Mouse (Mus musculus): ENCODE measurements around the gene Ccl12. TPM values are rescaled to one million over a fixed set of nuclear protein-coding genes. Genes with fewer than 3 reads are reported as not detected.

Gene Ccl12
- total RNA-seq (2021): under 1 TPM in 1 of 2 experiments, not detected in 1; 0.75 TPM
- long read RNA-seq, experiment 1, partial matches to known transcripts: 0 of 2 reads
- long read RNA-seq, experiment 1, other reads (novel, unspliced or antisense): 0 of 2 reads
- long read RNA-seq, experiment 2: 0 reads

- intact Hi-C loops (cut with DNase I): no loop called here
- peak; percentile 2 to 14 for DNase-seq (ENCODE audit: low spot score in 2 of 2)
Observed at GRCm38 (mm10) chr11:82101529-82101928, at the start of gene Ccl12. Gene Ccl12 (plus strand): TSS chr11:82101845.

- intact Hi-C loops (cut with DNase I): no loop called here
- no peak for DNase-seq (ENCODE audit: low spot score in 2 of 2)
Observed at GRCm38 (mm10) chr11:82053849-82054248, 47.8 kb upstream of the Ccl12 start.

GRCm38 (mm10) chr11:82057646-82058045, 44.0 kb upstream of the Ccl12 start, which contains the start of gene Ccl11:
Gene Ccl11 (plus strand): TSS chr11:82057823.
- DNase-seq (ENCODE audit: low spot score in 2 of 2): peak; percentile 42 to 68
- intact Hi-C loops (cut with DNase I): no loop called here

GRCm38 (mm10) chr11:82062226-82062625, 39.4 kb upstream of the Ccl12 start:
- intact Hi-C loops (cut with DNase I): no loop called here

GRCm38 (mm10) chr11:82063454-82063853, 38.2 kb upstream of the Ccl12 start:
- intact Hi-C loops (cut with DNase I): no loop called here

More at GRCm38 (mm10) chr11:82062226-82062625, 39.4 kb upstream of the Ccl12 start:
- no peak for DNase-seq (ENCODE audit: low spot score in 2 of 2)

GRCm38 (mm10) chr11:82066953-82067571, 34.6 kb upstream of the Ccl12 start:
- DNase-seq (ENCODE audit: low spot score in 2 of 2): no peak
- intact Hi-C loops (cut with DNase I): no loop called here

More at GRCm38 (mm10) chr11:82063454-82063853, 38.2 kb upstream of the Ccl12 start:
- no peak for DNase-seq (ENCODE audit: low spot score in 2 of 2)

- no peak for DNase-seq (ENCODE audit: low spot score in 2 of 2)
- intact Hi-C loops (cut with DNase I): no loop called here
Observed at GRCm38 (mm10) chr11:82071076-82071475, 30.6 kb upstream of the Ccl12 start.

- intact Hi-C loops (cut with DNase I): no loop called here
- DNase-seq (ENCODE audit: low spot score in 2 of 2): peak in 1 of 2 experiments; percentile 22
Observed at GRCm38 (mm10) chr11:82072374-82072773, 29.3 kb upstream of the Ccl12 start.

GRCm38 (mm10) chr11:82072984-82073383, 28.7 kb upstream of the Ccl12 start:
- DNase-seq (ENCODE audit: low spot score in 2 of 2): no peak
- intact Hi-C loops (cut with DNase I): no loop called here

GRCm38 (mm10) chr11:82073686-82074085, 28.0 kb upstream of the Ccl12 start:
- DNase-seq (ENCODE audit: low spot score in 2 of 2): no peak
- intact Hi-C loops (cut with DNase I): no loop called here

GRCm38 (mm10) chr11:82077031-82077430, 24.6 kb upstream of the Ccl12 start:
- intact Hi-C loops (cut with DNase I): no loop called here

GRCm38 (mm10) chr11:82078136-82078730, 23.4 kb upstream of the Ccl12 start:
- intact Hi-C loops (cut with DNase I): no loop called here
- no peak for DNase-seq (ENCODE audit: low spot score in 2 of 2)

More at GRCm38 (mm10) chr11:82077031-82077430, 24.6 kb upstream of the Ccl12 start:
- no peak for DNase-seq (ENCODE audit: low spot score in 2 of 2)

- DNase-seq (ENCODE audit: low spot score in 2 of 2): no peak
- intact Hi-C loops (cut with DNase I): no loop called here
Observed at GRCm38 (mm10) chr11:82080865-82081264, 20.8 kb upstream of the Ccl12 start.

- DNase-seq (ENCODE audit: low spot score in 2 of 2): no peak
- intact Hi-C loops (cut with DNase I): no loop called here
Observed at GRCm38 (mm10) chr11:82084360-82084759, 17.3 kb upstream of the Ccl12 start.

- no peak for DNase-seq (ENCODE audit: low spot score in 2 of 2)
Observed at GRCm38 (mm10) chr11:82099511-82100323, 1.9 kb upstream of the Ccl12 start.

GRCm38 (mm10) chr11:82101087-82101486, 558 bp upstream of the Ccl12 start:
- no peak for DNase-seq (ENCODE audit: low spot score in 2 of 2)
- intact Hi-C loops (cut with DNase I): no loop called here

More at GRCm38 (mm10) chr11:82099511-82100323, 1.9 kb upstream of the Ccl12 start:
- intact Hi-C loops (cut with DNase I): no loop called here

GRCm38 (mm10) chr11:82109611-82110010, 8.0 kb downstream of the Ccl12 start:
- intact Hi-C loops (cut with DNase I): no loop called here
- DNase-seq (ENCODE audit: low spot score in 2 of 2): no peak

GRCm38 (mm10) chr11:82110372-82111248, 9.0 kb downstream of the Ccl12 start:
- intact Hi-C loops (cut with DNase I): no loop called here
- no peak for DNase-seq (ENCODE audit: low spot score in 2 of 2)

GRCm38 (mm10) chr11:82114885-82115284, 13.2 kb downstream of the Ccl12 start, which contains the start of gene Ccl8:
Gene Ccl8 (plus strand): TSS chr11:82115185.
- intact Hi-C loops (cut with DNase I): no loop called here
- no peak for DNase-seq (ENCODE audit: low spot score in 2 of 2)

All from left cerebral cortex, postnatal 14 days (tissue).